Mouse (Mus musculus) kidney, embryonic 16.5 days (tissue): ENCODE results near the gene Fcna. TPM values are rescaled to one million over a fixed set of nuclear protein-coding genes. Genes with fewer than 3 reads are reported as not detected.

Source experiments
- ATAC-seq: fragments of 200-750 bp; cut with Nextera tagmentation; 2 replicates; pipeline ENCODE4 v1.8.0; 2017; ENCODE audit warnings: moderate TSS enrichment; ENCODE audit not compliant: low FRiP score, low TSS enrichment
- H3K27ac ChIP-seq: fragments of 300-500 bp; sonication (generic); 2 replicates; pipeline ENCODE4 v1.5.1; 2014; ENCODE audit warnings: low read length
- H3K27me3 ChIP-seq: fragments of 300-500 bp; sonication (generic); 2 replicates; pipeline ENCODE4 v1.6.1; 2014; ENCODE audit warnings: low read length, control low read depth, mixed read lengths; ENCODE audit not compliant: insufficient read depth
- H3K36me3 ChIP-seq: fragments of 300-500 bp; sonication (generic); 2 replicates; pipeline ENCODE4 v1.6.1; 2014; ENCODE audit warnings: low read length, control low read depth, mixed read lengths; ENCODE audit not compliant: insufficient read depth
- H3K4me1 ChIP-seq: fragments of 300-500 bp; sonication (generic); 2 replicates; pipeline ENCODE4 v1.6.1; 2014; ENCODE audit warnings: low read length, control low read depth, mixed read lengths; ENCODE audit not compliant: insufficient read depth
- H3K4me2 ChIP-seq: fragments of 300-500 bp; sonication (generic); replicated peaks from 2 replicates; pipeline ENCODE4 v1.6.1; 2014; ENCODE audit warnings: low read depth, low read length
- H3K4me3 ChIP-seq: fragments of 300-500 bp; sonication (generic); 2 replicates; pipeline ENCODE4 v1.5.1; 2014; ENCODE audit warnings: mild to moderate bottlenecking, low read length
- H3K9ac ChIP-seq: fragments of 300-500 bp; sonication (generic); replicated peaks from 2 replicates; pipeline ENCODE4 v1.6.1; 2014; ENCODE audit warnings: low read length
- H3K9me3 ChIP-seq: fragments of 300-500 bp; sonication (generic); 2 replicates; pipeline ENCODE4 v1.6.1; 2016; ENCODE audit warnings: low read length, control low read depth
- WGBS: fragments of 180-500 bp; shearing (Covaris S2); extraction: QIAGEN DNeasy Blood & Tissue Kit; methylation state at CpG from one replicate; pipeline ENCODE4 v1.1.7; 2014; 5-methylcytosine and 5-hydroxymethylcytosine counted together
- polyA plus RNA-seq: library from polyadenylated mRNA; unstranded; fragments of >200 nt; fragmentation: Nextera tagmentation; extraction: Ambion mirVana; gene quantifications from 2 replicates; pipeline ENCODE4 v1.2.1, GENCODE M21; 2015

Fcna gene
- polyA plus RNA-seq, 1 experiment from 2014 or later, result 3.2 TPM

GRCm38 (mm10) chr2:25580621-25581101, 47.2 kb downstream of the Fcna start:
- 50% methylated on average over 6 of the region's 6 CpGs for WGBS
- H3K9me3 ChIP-seq, result no peaks in the 10 kb centered on the region
- no peak for ATAC-seq
- no peak overlapping the region for H3K4me2 ChIP-seq
- H3K4me1 ChIP-seq, result peaks cover 51% of the 10 kb centered on the region
- no peak overlapping the region for H3K9ac ChIP-seq
- no peak overlapping the region for H3K4me3 ChIP-seq
- H3K27ac ChIP-seq, result no peak overlapping the region
- peaks cover 24% of the 10 kb centered on the region for H3K36me3 ChIP-seq
- peaks cover 55% of the 10 kb centered on the region for H3K27me3 ChIP-seq

- peaks cover 55% of the 10 kb centered on the region for H3K27me3 ChIP-seq
- H3K4me1 ChIP-seq, result peaks cover 55% of the 10 kb centered on the region
- H3K36me3 ChIP-seq, result peaks cover 17% of the 10 kb centered on the region
- H3K9ac ChIP-seq, result no peak overlapping the region
- H3K4me2 ChIP-seq, result peak overlapping the region; percentile 46
- 5% methylated on average over 27 of the region's 27 CpGs for WGBS
- no peak for ATAC-seq
- no peaks in the 10 kb centered on the region for H3K9me3 ChIP-seq
- peak overlapping the region; percentile 29 for H3K4me3 ChIP-seq
- no peak overlapping the region for H3K27ac ChIP-seq
These were observed 47.9 kb downstream of the Fcna start for GRCm38 (mm10) chr2:25579737-25580460.

GRCm38 (mm10) chr2:25578796-25579736, 48.8 kb downstream of the Fcna start:
- no peak overlapping the region for H3K27ac ChIP-seq
- H3K36me3 ChIP-seq, result peaks cover 9% of the 10 kb centered on the region; the same call in 1 of the 2 replicates
- peaks cover 55% of the 10 kb centered on the region for H3K27me3 ChIP-seq
- H3K9me3 ChIP-seq, result no peaks in the 10 kb centered on the region
- 6% methylated on average over 77 of the region's 77 CpGs for WGBS
- H3K4me1 ChIP-seq, result peaks cover 57% of the 10 kb centered on the region
- H3K4me3 ChIP-seq, result peak overlapping the region; percentile 29
- no peak overlapping the region for H3K9ac ChIP-seq
- H3K4me2 ChIP-seq, result peak overlapping the region; percentile 46
- ATAC-seq, result no peak

GRCm38 (mm10) chr2:25577951-25578795, 49.7 kb downstream of the Fcna start:
- peak overlapping the region; percentile 29 for H3K4me3 ChIP-seq
- no peak overlapping the region for H3K27ac ChIP-seq
- 4% methylated on average over 75 of the region's 75 CpGs for WGBS
- H3K4me2 ChIP-seq, result peak overlapping the region; percentile 50
- H3K4me1 ChIP-seq, result peaks cover 66% of the 10 kb centered on the region
- H3K9me3 ChIP-seq, result no peaks in the 10 kb centered on the region
- peaks cover 55% of the 10 kb centered on the region for H3K27me3 ChIP-seq
- no peaks in the 10 kb centered on the region for H3K36me3 ChIP-seq
- no peak for ATAC-seq
- H3K9ac ChIP-seq, result peak overlapping the region; percentile 52

GRCm38 (mm10) chr2:25576965-25577891, 50.6 kb downstream of the Fcna start:
- Histone ChIP-seq H3K27ac (no peak overlapping the region), H3K36me3 (no peaks in the 10 kb centered on the region), H3K4me3 (peak overlapping the region; percentile 29), H3K9ac (peak overlapping the region; percentile 52), H3K27me3 (peaks cover 55% of the 10 kb centered on the region), H3K4me1 (peaks cover 64% of the 10 kb centered on the region), H3K4me2 (peak overlapping the region; percentile 50), H3K9me3 (no peaks in the 10 kb centered on the region)
- ATAC-seq, result no peak
- 14% methylated on average over 92 of the region's 92 CpGs for WGBS

DNA sequence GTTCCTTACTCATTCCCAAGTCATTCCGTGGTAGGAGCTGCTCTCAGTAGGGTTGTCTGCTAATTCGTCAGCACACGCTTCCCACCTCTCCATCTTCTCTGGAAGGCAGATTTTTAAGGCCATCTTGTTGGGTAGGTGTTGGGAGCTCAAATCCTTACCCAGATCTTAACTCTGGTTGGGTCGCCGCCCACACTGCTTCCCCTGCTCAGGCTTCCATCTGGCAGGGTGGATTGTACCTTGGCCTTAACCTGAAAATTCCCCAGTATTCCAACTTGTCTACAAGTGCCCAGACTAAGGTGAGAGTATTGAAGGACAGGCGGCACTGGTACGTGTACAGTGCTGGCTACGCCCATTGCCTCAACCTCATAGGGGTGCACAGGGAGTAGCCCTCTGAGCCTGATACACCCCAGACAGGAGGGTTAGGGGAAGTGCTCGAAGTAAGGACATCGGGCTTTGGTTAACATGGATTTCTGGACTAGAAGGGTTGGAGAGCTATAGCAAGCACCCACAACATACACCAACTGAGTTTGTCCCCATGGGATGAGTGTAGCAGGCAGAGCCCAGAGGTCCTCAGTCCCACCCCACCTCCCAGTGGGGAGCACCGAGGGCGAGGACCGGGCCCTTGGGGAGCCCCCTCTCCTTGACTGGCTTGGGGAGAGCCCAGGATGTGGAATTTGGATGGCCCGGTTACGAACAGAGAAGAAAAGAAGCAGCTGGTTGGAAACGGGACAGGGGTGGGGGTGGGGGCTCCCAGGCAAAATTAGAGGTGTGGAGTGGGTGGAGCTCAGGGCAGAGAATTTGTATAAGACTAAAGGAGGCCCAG, 51.6 kb downstream of the Fcna start:
- 79% methylated on average over 16 of the region's 16 CpGs for WGBS
- H3K27ac ChIP-seq, result no peak overlapping the region
- no peak overlapping the region for H3K4me2 ChIP-seq
- no peak for ATAC-seq
- H3K36me3 ChIP-seq, result no peaks in the 10 kb centered on the region
- H3K27me3 ChIP-seq, result peaks cover 55% of the 10 kb centered on the region
- H3K4me1 ChIP-seq, result peaks cover 57% of the 10 kb centered on the region
- no peaks in the 10 kb centered on the region for H3K9me3 ChIP-seq
- no peak overlapping the region for H3K4me3 ChIP-seq
- no peak overlapping the region; the same call in 1 of the 2 replicates for H3K9ac ChIP-seq

DNA sequence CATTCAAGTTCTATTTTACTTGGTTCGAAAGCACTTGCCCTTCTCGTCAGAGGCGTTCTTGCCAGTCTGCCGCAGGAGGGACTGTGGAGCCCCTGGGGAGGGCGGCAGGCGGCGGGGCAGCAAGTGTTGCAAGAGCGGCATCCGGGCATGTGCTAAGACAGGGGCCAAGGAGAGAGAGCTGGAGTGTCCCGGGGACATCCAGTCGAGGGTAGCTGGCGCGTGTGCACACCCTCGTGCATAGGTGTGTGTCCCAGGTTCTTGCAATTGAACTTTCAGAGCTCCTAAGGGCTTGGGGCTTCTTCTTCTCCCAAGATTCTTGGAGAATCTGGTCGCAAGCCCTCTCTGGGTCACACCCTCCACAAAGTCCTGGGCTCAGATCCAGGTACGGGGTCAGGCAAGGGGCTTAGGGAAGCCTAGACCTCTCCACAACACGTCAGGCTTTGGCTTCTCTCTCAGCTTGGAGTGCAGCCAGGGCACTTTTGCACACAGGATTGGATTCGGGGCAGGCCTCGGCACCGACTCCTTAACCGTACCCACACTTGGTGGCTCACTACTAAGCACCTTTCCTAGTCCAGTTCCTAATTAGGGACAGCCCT, 52.3 kb downstream of the Fcna start:
- peak overlapping the region; percentile 69 for H3K4me3 ChIP-seq
- peaks cover 47% of the 10 kb centered on the region for H3K27me3 ChIP-seq
- no peaks in the 10 kb centered on the region for H3K9me3 ChIP-seq
- H3K27ac ChIP-seq, result peak overlapping the region; percentile 91
- no peak for ATAC-seq
- peak overlapping the region; percentile 95 for H3K4me2 ChIP-seq
- H3K4me1 ChIP-seq, result peaks cover 53% of the 10 kb centered on the region
- H3K36me3 ChIP-seq, result no peaks in the 10 kb centered on the region
- H3K9ac ChIP-seq, result peak overlapping the region; percentile 85
- WGBS, result 14% methylated on average over 21 of the region's 21 CpGs
